Comparison of ENCODE assay signal across 13 mouse cellular contexts in genomic region chr2:25573068-25573467, GRCm38 (mm10). TPM values are rescaled to one million over a fixed set of nuclear protein-coding genes. Genes with fewer than 3 reads are reported as not detected.
DNase-seq lines count a peak whose midpoint lies in the region; ATAC-seq lines count a peak whose summit lies in the region.
"Had no signal": no experiment of that assay in that cellular context is flagged by ENCODE, and none has a peak within 500 bp of the region (broad histone marks: within the 10 kb centered on the region; RNA-seq: fewer than 3 reads in every experiment).

No protein-coding gene starts in this region.

- ATAC-seq in heart, embryonic 12.5 days (ENCODE audit: insufficient number of reproducible peaks, low FRiP score) = no peak
- peak; percentile 35 for ATAC-seq in intestine, embryonic 15.5 days
- no peak for ATAC-seq in stomach, embryonic 15.5 days (ENCODE audit: insufficient read depth, low FRiP score, low read depth)

- peaks cover 35% of the 10 kb centered on the region for H3K36me3 ChIP-seq in heart, embryonic 12.5 days
- peaks cover 4% of the 10 kb centered on the region; the same call in 1 of the 2 replicates for H3K36me3 ChIP-seq in intestine, embryonic 15.5 days
- 0 out of 2 replicates have a peak, but pooled peaks cover 4% of the 10 kb centered on the region for H3K36me3 ChIP-seq in stomach, embryonic 15.5 days

- DNase-seq in heart, postnatal 4 days = no peak
- peak; percentile 39 for DNase-seq in testis, postnatal 10 days (ENCODE audit: low spot score)
- DNase-seq in testis, postnatal 14 days (ENCODE audit: low spot score) = no peak
- no peak for DNase-seq in adrenal gland, postnatal 14 days
- DNase-seq in frontal cortex, adult 2 months (ENCODE audit: extremely low spot score in 1 of 2, low spot score in 1 of 2) = no peak
- DNase-seq: embryo, embryonic 11 days; heart, postnatal 36 days; lung, adult 18-20 months; thymus, adult 2 months had no signal

- H3K9me3 ChIP-seq in heart, embryonic 12.5 days (replicated peaks) = no peaks in the 10 kb centered on the region
- H3K9me3 ChIP-seq in intestine, embryonic 15.5 days = no peaks in the 10 kb centered on the region
- no peaks in the 10 kb centered on the region for H3K9me3 ChIP-seq in stomach, embryonic 15.5 days

- peaks cover 38% of the 10 kb centered on the region for H3K4me1 ChIP-seq in heart, embryonic 12.5 days (replicated peaks)
- peaks cover 39% of the 10 kb centered on the region for H3K4me1 ChIP-seq in intestine, embryonic 15.5 days (replicated peaks)
- peaks cover 35% of the 10 kb centered on the region for H3K4me1 ChIP-seq in stomach, embryonic 15.5 days

- no peak overlapping the region for H3K27ac ChIP-seq in heart, embryonic 12.5 days (ENCODE audit: poor library complexity, severe bottlenecking)
- peak overlapping the region; percentile 95 for H3K27ac ChIP-seq in intestine, embryonic 15.5 days
- 0 out of 2 replicates have a peak overlapping the region, but pooled peaks have one; percentile 3 for H3K27ac ChIP-seq in stomach, embryonic 15.5 days

- 80% methylated on average over 2 of the region's 2 CpGs for WGBS in heart, embryonic 12.5 days
- WGBS in intestine, embryonic 15.5 days = 57% methylated on average over 2 of the region's 2 CpGs
- 82% methylated on average over 2 of the region's 2 CpGs for WGBS in stomach, embryonic 15.5 days

- H3K4me2 ChIP-seq in heart, embryonic 12.5 days = peak overlapping the region; percentile 93; the same call in 1 of the 2 replicates
- peak overlapping the region; percentile 87 for H3K4me2 ChIP-seq in intestine, embryonic 15.5 days (replicated peaks)
- H3K4me2 ChIP-seq in stomach, embryonic 15.5 days = peak overlapping the region; percentile 92

- peak overlapping the region; percentile 83; the same call in 1 of the 2 replicates for H3K9ac ChIP-seq in heart, embryonic 12.5 days
- peak overlapping the region; percentile 61; the same call in 1 of the 2 replicates for H3K9ac ChIP-seq in intestine, embryonic 15.5 days
- no peak overlapping the region for H3K9ac ChIP-seq in stomach, embryonic 15.5 days

- peaks cover 24% of the 10 kb centered on the region for H3K27me3 ChIP-seq in heart, embryonic 12.5 days (replicated peaks)
- peaks cover 20% of the 10 kb centered on the region for H3K27me3 ChIP-seq in intestine, embryonic 15.5 days (replicated peaks)
- peaks cover 19% of the 10 kb centered on the region for H3K27me3 ChIP-seq in stomach, embryonic 15.5 days (replicated peaks)

- H3K4me3 ChIP-seq in heart, embryonic 12.5 days = 0 out of 2 replicates have a peak overlapping the region, but pooled peaks have one; percentile 72
- peak overlapping the region; percentile 54 for H3K4me3 ChIP-seq in intestine, embryonic 15.5 days (replicated peaks)
- H3K4me3 ChIP-seq in stomach, embryonic 15.5 days (replicated peaks) = no peak overlapping the region

RNA-seq across cellular contexts. Expression of gene Mamdc4, which starts 1.6 kb away (rescaled TPM):
- 1.2 and 3.5 TPM in 2 replicates for polyA plus RNA-seq in heart, embryonic 12.5 days (2016; fragmentation: Nextera tagmentation; extraction: Ambion mirVana)
- 1 to 10 TPM; 1.4 to 2.3 TPM for total RNA-seq in heart, postnatal 4 days (2021)
- polyA plus RNA-seq in intestine, embryonic 15.5 days (2015; fragmentation: Nextera tagmentation; extraction: Ambion mirVana) = 297 and 389 TPM in 2 replicates
- 74.5 and 104 TPM in 2 replicates for polyA plus RNA-seq in stomach, embryonic 15.5 days (2015; fragmentation: Nextera tagmentation; extraction: Ambion mirVana)
- 4.7 and 5.0 TPM in 2 replicates for total RNA-seq in adrenal gland, postnatal 14 days (2021)
- polyA plus RNA-seq in frontal cortex, adult 2 months (2012; rRNA removed) = 2.1 and 2.5 TPM in 2 replicates

RNA-seq across cellular contexts. Expression of gene Phpt1, which starts 2.0 kb away (rescaled TPM):
- polyA plus RNA-seq in heart, embryonic 12.5 days (2016; fragmentation: Nextera tagmentation; extraction: Ambion mirVana) = 161 and 164 TPM in 2 replicates
- total RNA-seq in heart, postnatal 4 days (2021) = 100 to 1,000 TPM; 100 to 101 TPM
- 163 and 190 TPM in 2 replicates for polyA plus RNA-seq in intestine, embryonic 15.5 days (2015; fragmentation: Nextera tagmentation; extraction: Ambion mirVana)
- 144 and 151 TPM in 2 replicates for polyA plus RNA-seq in stomach, embryonic 15.5 days (2015; fragmentation: Nextera tagmentation; extraction: Ambion mirVana)
- total RNA-seq in adrenal gland, postnatal 14 days (2021) = 56.6 and 58.1 TPM in 2 replicates
- polyA plus RNA-seq in frontal cortex, adult 2 months (2012; rRNA removed) = 134 and 161 TPM in 2 replicates

RNA-seq across cellular contexts. Expression of gene Ajm1, which starts 8.5 kb away (rescaled TPM):
- 0.46 and 0.51 TPM in 2 replicates for polyA plus RNA-seq in heart, embryonic 12.5 days (2016; fragmentation: Nextera tagmentation; extraction: Ambion mirVana)
- under 1 TPM; 0.14 to 0.41 TPM for total RNA-seq in heart, postnatal 4 days (2021)
- polyA plus RNA-seq in intestine, embryonic 15.5 days (2015; fragmentation: Nextera tagmentation; extraction: Ambion mirVana) = 1.7 and 2.9 TPM in 2 replicates
- 1.0 and 1.1 TPM in 2 replicates for polyA plus RNA-seq in stomach, embryonic 15.5 days (2015; fragmentation: Nextera tagmentation; extraction: Ambion mirVana)
- total RNA-seq in adrenal gland, postnatal 14 days (2021) = 2.1 and 3.0 TPM in 2 replicates
- 114 and 122 TPM in 2 replicates for polyA plus RNA-seq in frontal cortex, adult 2 months (2012; rRNA removed)
- total RNA-seq: gastrocnemius, adult 18-20 months had no signal

RNA-seq across cellular contexts. Expression of gene Edf1, which starts 15.4 kb away (rescaled TPM):
- 300 and 303 TPM in 2 replicates for polyA plus RNA-seq in heart, embryonic 12.5 days (2016; fragmentation: Nextera tagmentation; extraction: Ambion mirVana)
- 100 to 1,000 TPM; 151 to 152 TPM for total RNA-seq in heart, postnatal 4 days (2021)
- polyA plus RNA-seq in intestine, embryonic 15.5 days (2015; fragmentation: Nextera tagmentation; extraction: Ambion mirVana) = 339 and 367 TPM in 2 replicates
- 371 and 375 TPM in 2 replicates for polyA plus RNA-seq in stomach, embryonic 15.5 days (2015; fragmentation: Nextera tagmentation; extraction: Ambion mirVana)
- total RNA-seq in adrenal gland, postnatal 14 days (2021) = 312 and 335 TPM in 2 replicates
- polyA plus RNA-seq in frontal cortex, adult 2 months (2012; rRNA removed) = 287 and 289 TPM in 2 replicates

RNA-seq across cellular contexts. Expression of gene Traf2, which starts 26.3 kb away (rescaled TPM):
- polyA plus RNA-seq in heart, embryonic 12.5 days (2016; fragmentation: Nextera tagmentation; extraction: Ambion mirVana) = 21.1 and 22.3 TPM in 2 replicates
- total RNA-seq in heart, postnatal 4 days (2021) = 10 to 100 TPM; 13.2 to 15.8 TPM
- polyA plus RNA-seq in intestine, embryonic 15.5 days (2015; fragmentation: Nextera tagmentation; extraction: Ambion mirVana) = 26.7 and 32.4 TPM in 2 replicates
- 29.4 and 31.2 TPM in 2 replicates for polyA plus RNA-seq in stomach, embryonic 15.5 days (2015; fragmentation: Nextera tagmentation; extraction: Ambion mirVana)
- total RNA-seq in adrenal gland, postnatal 14 days (2021) = 21.8 and 24.4 TPM in 2 replicates
- polyA plus RNA-seq in frontal cortex, adult 2 months (2012; rRNA removed) = 8.1 and 9.1 TPM in 2 replicates

Comparison
In these comparisons a context has a peak if more than half of its experiments do, and no peak if none do; other contexts are left out.
1. RNA of gene Mamdc4, which starts 1.6 kb away (polyA plus RNA-seq): 297 to 389 TPM in intestine, embryonic 15.5 days and 74.5 to 104 TPM in stomach, embryonic 15.5 days; 1.2 to 3.5 TPM in heart, embryonic 12.5 days and 2.1 to 2.5 TPM in frontal cortex, adult 2 months; every median in the first group is over 10 times any median in the second.
2. RNA of gene Ajm1, which starts 8.5 kb away (polyA plus RNA-seq): 114 to 122 TPM in frontal cortex, adult 2 months; 1.7 to 2.9 TPM in intestine, embryonic 15.5 days, 1.0 to 1.1 TPM in stomach, embryonic 15.5 days and 0.46 to 0.51 TPM in heart, embryonic 12.5 days; every median in the first group is over 10 times any median in the second.
3. Peak in every context shown above with its lines, with median percentiles within 50 percentile points of each other: H3K4me2 ChIP-seq.